Mouse (Mus musculus): ENCODE data around the gene Nbdy.

Nbdy gene

GRCm38 (mm10) chrX:153723110-153723916, at the start of gene Nbdy:
Nbdy (plus strand) TSS chrX:153723590.
- DNase-seq (ENCODE audit: low read depth, low spot score), result no peak

- no peak for DNase-seq (ENCODE audit: low read depth, low spot score)
Observed at GRCm38 (mm10) chrX:153695782-153696395, 27.5 kb upstream of the Nbdy start, which contains the start of gene Kctd12b. Kctd12b (minus strand) TSS chrX:153696391.

GRCm38 (mm10) chrX:153700463-153700862, 22.9 kb upstream of the Nbdy start:
- no peak for DNase-seq (ENCODE audit: low read depth, low spot score)

- no peak for DNase-seq (ENCODE audit: low read depth, low spot score)
Observed at GRCm38 (mm10) chrX:153707735-153708134, 15.7 kb upstream of the Nbdy start.

GRCm38 (mm10) chrX:153716716-153717115, 6.7 kb upstream of the Nbdy start:
- no peak for DNase-seq (ENCODE audit: low read depth, low spot score)

- no peak for DNase-seq (ENCODE audit: low read depth, low spot score)
Observed at GRCm38 (mm10) chrX:153719602-153720001, 3.8 kb upstream of the Nbdy start.

- no peak for DNase-seq (ENCODE audit: low read depth, low spot score)
Observed at GRCm38 (mm10) chrX:153724400-153724799, 1.0 kb downstream of the Nbdy start.

GRCm38 (mm10) chrX:153735697-153736096, 12.3 kb downstream of the Nbdy start:
- no peak for DNase-seq (ENCODE audit: low read depth, low spot score)

GRCm38 (mm10) chrX:153742493-153742892, 19.1 kb downstream of the Nbdy start:
- DNase-seq (ENCODE audit: low read depth, low spot score), result no peak

GRCm38 (mm10) chrX:153749230-153749629, 25.8 kb downstream of the Nbdy start:
- no peak for DNase-seq (ENCODE audit: low read depth, low spot score)
